Mouse (Mus musculus): ENCODE data around the gene Nr5a2. TPM values are rescaled to one million over a fixed set of nuclear protein-coding genes. Genes with fewer than 3 reads are reported as not detected.

The Nr5a2 gene
- total and polyA plus RNA-seq, 3 experiments, result 0.18 to 0.80 (median 0.60) TPM

DNA sequence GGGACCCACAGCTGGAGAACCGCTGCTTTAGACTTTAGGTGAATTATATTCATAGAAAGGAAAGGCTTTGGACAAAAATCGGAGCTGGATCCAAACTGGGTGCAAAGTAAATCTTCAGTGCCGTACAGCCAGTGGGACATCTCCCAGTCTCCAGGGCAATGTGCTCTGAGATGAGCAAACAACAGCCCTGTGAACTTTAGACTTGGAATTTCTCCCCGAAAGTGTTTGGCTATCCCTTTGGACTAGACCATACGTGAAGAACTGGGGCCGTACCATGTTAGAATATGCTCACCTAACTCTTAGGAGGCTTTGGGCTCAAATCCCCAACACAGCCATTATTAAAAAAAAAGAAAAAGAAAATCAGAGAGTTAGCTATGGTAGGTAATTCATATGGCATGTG is 30.5 kb downstream of the Nr5a2 start:
- Histone ChIP-seq H3K4me3 (no peak overlapping the region), H3K27ac (no peak overlapping the region), H3K27me3 (ENCODE audit: control insufficient read depth, insufficient read depth, low read length) (no peaks in the 10 kb centered on the region), H3K79me2 (replicated peaks; ENCODE audit: control insufficient read depth, insufficient read depth, low read length) (no peaks in the 10 kb centered on the region), H3K36me3 (ENCODE audit: control insufficient read depth, insufficient read depth, low read length) (no peaks in the 10 kb centered on the region), H3K9ac (ENCODE audit: low read depth, low read length) (no peak overlapping the region), H3K4me1 (ENCODE audit: control insufficient read depth, insufficient read depth, low read length) (no peaks in the 10 kb centered on the region)
- WGBS, result 95% methylated on average over 6 of the region's 6 CpGs
- no peak for TF ChIP-seq EP300 (IDR thresholded peaks at IDR 0.05; ENCODE audit: insufficient read depth, low read depth, low read length)
- TF ChIP-seq CTCF (IDR thresholded peaks at IDR 0.05), result no peak
- no peak for TF ChIP-seq POLR2A (IDR thresholded peaks at IDR 0.05; ENCODE audit: insufficient read depth, low read depth, low read length)
- DNase-seq, result no peak
- intact Hi-C loops (cut with DNase I), result no loop called here

DNA sequence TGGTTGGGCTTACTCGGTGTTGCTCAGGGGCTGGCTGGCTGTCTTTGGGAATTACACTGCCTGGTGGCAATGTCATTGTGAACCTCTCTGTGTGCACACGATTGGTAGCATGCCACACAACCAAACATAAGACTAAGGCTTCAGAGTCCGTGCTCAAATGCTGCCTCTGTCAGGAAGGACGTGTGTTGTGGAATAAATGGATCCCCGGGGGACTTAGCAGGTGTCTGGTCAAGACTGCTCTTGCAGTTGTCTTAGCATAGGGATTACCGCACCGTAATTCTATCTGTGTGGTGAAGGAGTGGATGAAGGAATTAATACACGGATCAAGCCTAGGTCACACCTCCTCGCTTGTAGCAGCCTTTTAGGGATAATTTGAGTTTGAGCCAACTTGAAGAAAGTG is 32.8 kb downstream of the Nr5a2 start:
- WGBS, result 49% methylated on average over 9 of the region's 9 CpGs
- Histone ChIP-seq H3K27ac (no peak overlapping the region), H3K36me3 (ENCODE audit: control insufficient read depth, insufficient read depth, low read length) (no peaks in the 10 kb centered on the region), H3K4me1 (ENCODE audit: control insufficient read depth, insufficient read depth, low read length) (no peaks in the 10 kb centered on the region), H3K79me2 (replicated peaks; ENCODE audit: control insufficient read depth, insufficient read depth, low read length) (no peaks in the 10 kb centered on the region), H3K27me3 (ENCODE audit: control insufficient read depth, insufficient read depth, low read length) (no peaks in the 10 kb centered on the region), H3K4me3 (no peak overlapping the region), H3K9ac (ENCODE audit: low read depth, low read length) (no peak overlapping the region)
- no peak for DNase-seq
- intact Hi-C loops (cut with DNase I), result no loop called here
- no peak for TF ChIP-seq EP300 (IDR thresholded peaks at IDR 0.05; ENCODE audit: insufficient read depth, low read depth, low read length)
- no peak for TF ChIP-seq POLR2A (IDR thresholded peaks at IDR 0.05; ENCODE audit: insufficient read depth, low read depth, low read length)
- peak; percentile 15; the same call in 1 of the 2 replicates for TF ChIP-seq CTCF (IDR thresholded peaks at IDR 0.05)

DNA sequence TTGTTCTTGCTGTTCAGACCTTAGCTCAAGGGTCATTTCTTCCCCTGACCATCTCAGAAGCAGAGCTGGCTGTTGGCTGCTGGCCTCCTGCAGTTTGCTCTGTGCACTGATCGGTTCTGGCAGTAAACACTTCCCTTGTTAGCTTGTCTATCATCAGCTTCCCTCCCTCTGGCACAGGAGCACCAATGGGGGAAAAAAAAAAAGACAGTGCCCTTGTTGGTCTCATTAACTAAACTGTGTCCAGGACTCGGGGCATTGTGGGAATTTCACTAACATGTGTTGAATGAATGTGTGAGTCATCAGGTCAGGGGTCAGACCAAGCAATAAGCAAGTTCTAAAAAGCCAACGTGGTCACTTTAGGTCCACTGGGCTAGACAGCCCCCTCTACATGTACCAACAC is 34.2 kb downstream of the Nr5a2 start:
- H3K27ac ChIP-seq, result no peak overlapping the region
- intact Hi-C loops (cut with DNase I), result no loop called here
- WGBS, result 30% methylated on average over 3 of the region's 3 CpGs

DNA sequence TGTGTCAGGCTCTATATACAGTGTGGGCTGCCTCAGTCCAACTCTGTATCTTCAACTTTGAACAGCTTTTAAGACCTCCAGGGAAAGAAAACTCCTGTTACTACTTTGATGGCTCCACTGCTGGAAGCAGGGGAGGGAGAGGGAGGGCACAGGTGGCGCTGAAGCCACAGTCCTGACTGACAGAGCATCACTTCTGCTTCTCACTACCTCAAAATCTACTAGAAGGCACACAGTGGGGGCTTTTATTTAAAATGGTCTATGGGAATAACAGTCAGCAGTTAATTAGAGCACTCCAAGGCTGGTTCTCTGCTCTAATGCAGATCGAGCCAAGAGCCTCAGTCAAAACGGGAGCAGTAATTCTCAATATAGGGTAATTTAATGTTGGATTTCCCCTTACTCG is 40.2 kb downstream of the Nr5a2 start:
- Histone ChIP-seq H3K27me3 (ENCODE audit: control insufficient read depth, insufficient read depth, low read length) (no peaks in the 10 kb centered on the region), H3K36me3 (ENCODE audit: control insufficient read depth, insufficient read depth, low read length) (peaks cover 2% of the 10 kb centered on the region), H3K79me2 (replicated peaks; ENCODE audit: control insufficient read depth, insufficient read depth, low read length) (no peaks in the 10 kb centered on the region), H3K4me3 (no peak overlapping the region), H3K27ac (no peak overlapping the region), H3K9ac (ENCODE audit: low read depth, low read length) (no peak overlapping the region), H3K4me1 (ENCODE audit: control insufficient read depth, insufficient read depth, low read length) (peaks cover 4% of the 10 kb centered on the region)
- intact Hi-C loops (cut with DNase I), result no loop called here
- TF ChIP-seq POLR2A (IDR thresholded peaks at IDR 0.05; ENCODE audit: insufficient read depth, low read depth, low read length) (no peak), CTCF (IDR thresholded peaks at IDR 0.05) (no peak), EP300 (IDR thresholded peaks at IDR 0.05; ENCODE audit: insufficient read depth, low read depth, low read length) (no peak)
- 93% methylated on average over 4 of the region's 4 CpGs for WGBS
- DNase-seq, result no peak

More for the DNA sequence above, 34.2 kb downstream of the Nr5a2 start:
- TF ChIP-seq POLR2A (IDR thresholded peaks at IDR 0.05; ENCODE audit: insufficient read depth, low read depth, low read length) (no peak), EP300 (IDR thresholded peaks at IDR 0.05; ENCODE audit: insufficient read depth, low read depth, low read length) (no peak), CTCF (IDR thresholded peaks at IDR 0.05) (no peak)
- no peaks in the 10 kb centered on the region for H3K36me3 ChIP-seq (ENCODE audit: control insufficient read depth, insufficient read depth, low read length)
- no peak overlapping the region for H3K9ac ChIP-seq (ENCODE audit: low read depth, low read length)
- DNase-seq, result no peak
- no peak overlapping the region for H3K4me3 ChIP-seq
- H3K27me3 ChIP-seq (ENCODE audit: control insufficient read depth, insufficient read depth, low read length), result no peaks in the 10 kb centered on the region
- no peaks in the 10 kb centered on the region for H3K4me1 ChIP-seq (ENCODE audit: control insufficient read depth, insufficient read depth, low read length)
- H3K79me2 ChIP-seq (replicated peaks; ENCODE audit: control insufficient read depth, insufficient read depth, low read length), result no peaks in the 10 kb centered on the region

GRCm38 (mm10) chr1:136918791-136919190 is 41.5 kb downstream of the Nr5a2 start:
- H3K27me3 ChIP-seq (ENCODE audit: control insufficient read depth, insufficient read depth, low read length), result no peaks in the 10 kb centered on the region
- DNase-seq, result peak; percentile 9 to 22
- no peak overlapping the region for H3K9ac ChIP-seq (ENCODE audit: low read depth, low read length)
- peaks cover 2% of the 10 kb centered on the region for H3K36me3 ChIP-seq (ENCODE audit: control insufficient read depth, insufficient read depth, low read length)
- no peaks in the 10 kb centered on the region for H3K79me2 ChIP-seq (replicated peaks; ENCODE audit: control insufficient read depth, insufficient read depth, low read length)
- TF ChIP-seq EP300 (IDR thresholded peaks at IDR 0.05; ENCODE audit: insufficient read depth, low read depth, low read length) (no peak), POLR2A (IDR thresholded peaks at IDR 0.05; ENCODE audit: insufficient read depth, low read depth, low read length) (no peak), CTCF (IDR thresholded peaks at IDR 0.05) (no peak)
- H3K4me1 ChIP-seq (ENCODE audit: control insufficient read depth, insufficient read depth, low read length), result peaks cover 5% of the 10 kb centered on the region
- peak overlapping the region; percentile 71 for H3K27ac ChIP-seq
- 11% methylated on average over 9 of the region's 9 CpGs for WGBS
- H3K4me3 ChIP-seq, result peak overlapping the region; percentile 30
- intact Hi-C loops (cut with DNase I), result no loop called here

DNA sequence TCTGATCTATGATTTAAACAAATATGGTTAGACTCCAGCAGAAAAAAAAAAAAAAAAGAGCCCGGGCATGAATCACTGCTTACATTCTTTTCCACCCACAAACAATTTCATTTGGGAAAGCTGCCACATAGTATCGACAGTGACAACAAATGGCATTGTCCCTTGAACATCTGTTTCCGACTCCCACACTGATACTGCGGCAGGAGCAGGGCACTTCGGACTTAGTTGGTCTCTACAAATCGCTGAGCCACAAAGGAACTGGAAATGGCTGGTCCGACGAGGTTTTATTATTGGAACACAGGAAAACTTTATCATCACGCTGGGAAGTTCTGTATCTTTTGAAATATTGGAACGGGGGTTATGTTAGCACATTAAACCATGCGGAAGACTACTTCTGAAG is 44.8 kb downstream of the Nr5a2 start:
- H3K79me2 ChIP-seq (replicated peaks; ENCODE audit: control insufficient read depth, insufficient read depth, low read length), result no peaks in the 10 kb centered on the region
- H3K36me3 ChIP-seq (ENCODE audit: control insufficient read depth, insufficient read depth, low read length), result peaks cover 2% of the 10 kb centered on the region
- intact Hi-C loops (cut with DNase I), result no loop called here
- TF ChIP-seq CTCF (IDR thresholded peaks at IDR 0.05), result no peak
- TF ChIP-seq EP300 (IDR thresholded peaks at IDR 0.05; ENCODE audit: insufficient read depth, low read depth, low read length), result peak; percentile 83
- peak; percentile 26; the same call in 1 of the 2 replicates for TF ChIP-seq POLR2A (IDR thresholded peaks at IDR 0.05; ENCODE audit: insufficient read depth, low read depth, low read length)
- H3K4me1 ChIP-seq (ENCODE audit: control insufficient read depth, insufficient read depth, low read length), result peaks cover 5% of the 10 kb centered on the region
- H3K9ac ChIP-seq (ENCODE audit: low read depth, low read length), result no peak overlapping the region
- no peak overlapping the region for H3K4me3 ChIP-seq
- whole genome bisulfite sequencing, result 12% methylated on average over 11 of the region's 11 CpGs
- peak; percentile 23 to 46 for DNase-seq
- no peaks in the 10 kb centered on the region for H3K27me3 ChIP-seq (ENCODE audit: control insufficient read depth, insufficient read depth, low read length)
- peak overlapping the region; percentile 13; the same call in 1 of the 2 replicates for H3K27ac ChIP-seq
